Mouse (Mus musculus) megakaryocyte, embryonic 14.5 days (primary cell): ENCODE results near the gene Tmem132c.

Experiments used
- FLI1 ChIP-seq: IDR thresholded peaks from 2 replicates; pipeline ENCODE4 v1.6.1; 2012; ENCODE audit warnings: low read length, inconsistent platforms, mixed read lengths
- GATA1 ChIP-seq: IDR thresholded peaks from 3 replicates; pipeline ENCODE4 v1.6.1; 2012; ENCODE audit warnings: mixed read lengths, low read length, inconsistent platforms, borderline replicate concordance

GRCm38 (mm10) chr5:127453580-127453979, 212.0 kb downstream of the Tmem132c start:
- no peak for TF ChIP-seq GATA1
- TF ChIP-seq FLI1, result no peak
